Mouse (Mus musculus) testis, adult 2 months (tissue): Measurements from ENCODE around the gene Foxk1.

Source experiments
- CTCF ChIP-seq: fragments of 200-500 bp; IDR thresholded peaks from 2 replicates; pipeline ENCODE4 v1.5.1; 2012; ENCODE audit warnings: low read depth, mild to moderate bottlenecking, inconsistent platforms, low read length, moderate library complexity; ENCODE audit not compliant: control insufficient read depth, insufficient read depth, insufficient replicate concordance
- POLR2A ChIP-seq: fragments of 200-500 bp; IDR thresholded peaks from 2 replicates; pipeline ENCODE4 v1.6.1; 2012; ENCODE audit warnings: low read depth, mild to moderate bottlenecking, inconsistent platforms, low read length, moderate library complexity; ENCODE audit not compliant: control insufficient read depth

DNA sequence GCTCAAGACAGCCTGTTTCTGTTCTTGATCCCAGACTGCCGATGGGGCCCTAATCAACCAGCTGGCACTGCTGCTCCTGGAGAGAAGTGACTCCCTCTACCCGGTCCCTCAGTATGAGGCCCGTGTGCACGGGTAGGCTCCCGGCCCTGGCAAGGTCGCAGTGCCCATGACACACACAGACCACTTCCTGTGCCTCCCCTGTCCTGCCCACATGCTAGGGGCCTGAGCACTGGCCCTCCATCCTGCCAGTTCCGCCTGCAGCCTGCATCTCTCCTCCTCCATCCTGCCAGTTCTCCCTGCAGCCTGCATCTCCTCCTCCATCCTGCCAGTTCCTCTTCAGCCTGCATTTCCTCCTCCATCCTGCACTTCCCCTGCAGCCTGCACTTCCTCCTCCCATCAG lies 74.4 kb downstream of the Foxk1 start:
- TF ChIP-seq CTCF: no peak
- no peak for TF ChIP-seq POLR2A
